Mouse (Mus musculus): Measurements from ENCODE around the gene Dnmt3b. TPM values are rescaled to one million over a fixed set of nuclear protein-coding genes. Genes with fewer than 3 reads are reported as not detected.
"Not testable (repeated sequence)": the region's sequence is repeated elsewhere in the genome, so short reads cannot be mapped to it uniquely, and the experiment has no call there.

Dnmt3b gene
- polyA plus RNA-seq, 1 experiment: 0.98 TPM

GRCm38 (mm10) chr2:153677550-153677949 lies 28.3 kb downstream of the Dnmt3b start:
- H3K4me1 ChIP-seq (ENCODE audit: control insufficient read depth, insufficient read depth, insufficient read length, low read length): peaks cover 7% of the 10 kb centered on the region; the same call in 1 of the 2 replicates
- WGBS: 30% methylated on average over 7 of the region's 7 CpGs
- no peak overlapping the region for H3K27ac ChIP-seq (ENCODE audit: insufficient read depth, low read depth, low read length)
- no peaks in the 10 kb centered on the region for H3K36me3 ChIP-seq (ENCODE audit: control insufficient read depth, insufficient read depth, low read length)
- H3K4me3 ChIP-seq (ENCODE audit: low read depth, low read length): no peak overlapping the region
- no peaks in the 10 kb centered on the region for H3K27me3 ChIP-seq (ENCODE audit: control insufficient read depth, insufficient read depth, low read length)
- TF ChIP-seq CTCF (IDR thresholded peaks at IDR 0.05; ENCODE audit: extremely low read depth, insufficient read length, insufficient replicate concordance, low read depth, low read length): no peak
- no peak for TF ChIP-seq POLR2A (IDR thresholded peaks at IDR 0.05; ENCODE audit: low read depth, low read length)

GRCm38 (mm10) chr2:153679959-153680358 lies 30.7 kb downstream of the Dnmt3b start:
- no peak overlapping the region for H3K4me3 ChIP-seq (ENCODE audit: low read depth, low read length)
- 90% methylated on average over 1 of the region's 1 CpGs for WGBS
- TF ChIP-seq CTCF (IDR thresholded peaks at IDR 0.05; ENCODE audit: extremely low read depth, insufficient read length, insufficient replicate concordance, low read depth, low read length) (no peak), POLR2A (IDR thresholded peaks at IDR 0.05; ENCODE audit: low read depth, low read length) (no peak)
- H3K4me1 ChIP-seq (ENCODE audit: control insufficient read depth, insufficient read depth, insufficient read length, low read length): peaks cover 7% of the 10 kb centered on the region; the same call in 1 of the 2 replicates
- no peaks in the 10 kb centered on the region for H3K36me3 ChIP-seq (ENCODE audit: control insufficient read depth, insufficient read depth, low read length)
- no peaks in the 10 kb centered on the region for H3K27me3 ChIP-seq (ENCODE audit: control insufficient read depth, insufficient read depth, low read length)
- H3K27ac ChIP-seq (ENCODE audit: insufficient read depth, low read depth, low read length): no peak overlapping the region

DNA sequence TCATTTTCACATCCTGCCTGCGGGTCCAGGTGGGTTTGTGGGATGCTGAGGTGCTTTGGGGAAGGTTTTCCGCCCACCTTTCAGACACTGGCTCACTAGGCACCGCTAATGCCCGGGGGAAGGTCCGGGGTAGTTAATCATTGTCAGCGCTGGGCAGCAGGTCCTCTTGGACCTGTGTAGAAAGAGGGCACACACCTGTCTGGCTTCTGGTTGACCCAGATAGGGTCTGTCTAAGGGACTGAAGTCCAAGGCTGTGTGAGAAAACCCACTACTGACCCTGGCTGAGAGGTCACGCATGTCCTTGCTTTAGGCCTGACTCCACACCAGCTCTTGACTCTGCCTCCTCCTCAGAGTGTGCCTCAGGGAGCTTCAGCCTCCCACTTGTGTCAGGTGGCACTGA lies 44.2 kb downstream of the Dnmt3b start:
- WGBS: 43% methylated on average over 7 of the region's 7 CpGs
- not testable (repeated sequence) for H3K4me3 ChIP-seq (ENCODE audit: low read depth, low read length); H3K36me3 ChIP-seq (ENCODE audit: control insufficient read depth, insufficient read depth, low read length); H3K27ac ChIP-seq (ENCODE audit: insufficient read depth, low read depth, low read length); H3K27me3 ChIP-seq (ENCODE audit: control insufficient read depth, insufficient read depth, low read length); H3K4me1 ChIP-seq (ENCODE audit: control insufficient read depth, insufficient read depth, insufficient read length, low read length)

- Histone ChIP-seq H3K27me3 (ENCODE audit: control insufficient read depth, insufficient read depth, low read length) (no peaks in the 10 kb centered on the region), H3K36me3 (ENCODE audit: control insufficient read depth, insufficient read depth, low read length) (no peaks in the 10 kb centered on the region), H3K4me1 (ENCODE audit: control insufficient read depth, insufficient read depth, insufficient read length, low read length) (no peaks in the 10 kb centered on the region), H3K27ac (ENCODE audit: insufficient read depth, low read depth, low read length) (no peak overlapping the region), H3K4me3 (ENCODE audit: low read depth, low read length) (no peak overlapping the region)
- TF ChIP-seq CTCF (IDR thresholded peaks at IDR 0.05; ENCODE audit: extremely low read depth, insufficient read length, insufficient replicate concordance, low read depth, low read length) (peak; percentile 96), POLR2A (IDR thresholded peaks at IDR 0.05; ENCODE audit: low read depth, low read length) (no peak)
- WGBS: 63% methylated on average over 19 of the region's 19 CpGs
Observed at GRCm38 (mm10) chr2:153694462-153695085, 45.3 kb downstream of the Dnmt3b start.

GRCm38 (mm10) chr2:153696352-153696751 lies 47.1 kb downstream of the Dnmt3b start, which contains the start of gene Dnmt3c:
Gene Dnmt3c, plus strand, starts transcription at chr2:153696652.
- Histone ChIP-seq H3K4me3 (ENCODE audit: low read depth, low read length) (no peak within 1 kb of the TSS), H3K27ac (ENCODE audit: insufficient read depth, low read depth, low read length) (no peak within 1 kb of the TSS), H3K36me3 (ENCODE audit: control insufficient read depth, insufficient read depth, low read length) (no peaks in the 10 kb centered on the region), H3K4me1 (ENCODE audit: control insufficient read depth, insufficient read depth, insufficient read length, low read length) (no peaks in the 10 kb centered on the region), H3K27me3 (ENCODE audit: control insufficient read depth, insufficient read depth, low read length) (no peaks in the 10 kb centered on the region)
- TF ChIP-seq POLR2A (IDR thresholded peaks at IDR 0.05; ENCODE audit: low read depth, low read length) (no peak), CTCF (IDR thresholded peaks at IDR 0.05; ENCODE audit: extremely low read depth, insufficient read length, insufficient replicate concordance, low read depth, low read length) (no peak)

DNA sequence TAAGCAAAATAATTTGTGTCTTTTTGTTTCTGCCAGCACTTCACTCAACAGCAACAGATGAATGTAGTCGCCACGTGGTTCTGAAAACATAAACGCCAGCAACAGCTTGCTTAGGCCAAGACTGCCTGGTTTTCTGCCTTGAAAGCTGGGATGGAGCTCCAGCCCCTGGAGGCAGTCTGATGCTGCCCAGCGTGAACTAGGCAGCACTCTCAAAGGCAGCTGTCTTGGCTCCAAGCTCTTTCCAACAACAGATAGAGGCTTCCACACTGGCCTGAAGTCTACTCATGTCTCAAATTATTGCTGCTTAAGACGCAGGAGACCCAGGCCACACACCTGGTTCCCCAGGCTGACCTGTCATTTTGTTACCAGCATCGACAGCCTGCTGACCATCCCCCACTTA lies 54.1 kb downstream of the Dnmt3b start:
- no peaks in the 10 kb centered on the region for H3K4me1 ChIP-seq (ENCODE audit: control insufficient read depth, insufficient read depth, insufficient read length, low read length)
- H3K27me3 ChIP-seq (ENCODE audit: control insufficient read depth, insufficient read depth, low read length): no peaks in the 10 kb centered on the region
- H3K36me3 ChIP-seq (ENCODE audit: control insufficient read depth, insufficient read depth, low read length): no peaks in the 10 kb centered on the region
- no peak for TF ChIP-seq POLR2A (IDR thresholded peaks at IDR 0.05; ENCODE audit: low read depth, low read length)
- TF ChIP-seq CTCF (IDR thresholded peaks at IDR 0.05; ENCODE audit: extremely low read depth, insufficient read length, insufficient replicate concordance, low read depth, low read length): no peak
- WGBS: 62% methylated on average over 6 of the region's 6 CpGs
- H3K27ac ChIP-seq (ENCODE audit: insufficient read depth, low read depth, low read length): no peak overlapping the region
- no peak overlapping the region for H3K4me3 ChIP-seq (ENCODE audit: low read depth, low read length)

DNA sequence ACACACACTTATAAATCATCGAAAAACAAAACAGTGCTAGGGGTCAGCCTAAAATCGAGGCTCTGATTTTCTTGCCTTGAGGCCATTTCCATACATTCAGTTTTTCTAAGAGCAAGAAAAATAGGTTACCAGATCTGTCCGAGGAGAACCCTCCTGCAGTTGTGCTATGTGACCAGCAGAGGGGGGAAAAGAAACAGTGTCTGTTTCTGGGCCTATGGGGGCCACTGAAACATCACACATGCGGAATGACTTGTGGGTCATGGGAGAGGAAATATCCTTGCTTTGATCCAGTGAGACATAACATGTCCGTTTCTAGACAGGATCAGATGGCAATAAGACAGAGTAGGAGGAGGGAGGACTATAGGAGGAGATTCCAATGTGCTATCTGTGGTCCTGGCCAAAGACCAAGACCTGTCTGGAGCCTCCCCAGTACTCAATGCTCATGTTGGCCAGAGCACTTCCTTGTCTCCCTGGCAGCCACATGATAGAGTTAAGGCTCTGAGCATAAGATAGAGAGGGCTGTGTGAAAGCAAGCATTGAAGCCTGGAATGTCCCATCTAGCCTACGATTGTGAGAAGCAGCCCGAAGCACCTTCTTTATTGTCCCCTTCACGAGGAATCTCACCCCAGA lies 61.6 kb downstream of the Dnmt3b start:
- Histone ChIP-seq H3K4me1 (ENCODE audit: control insufficient read depth, insufficient read depth, insufficient read length, low read length) (no peaks in the 10 kb centered on the region), H3K4me3 (ENCODE audit: low read depth, low read length) (no peak overlapping the region), H3K36me3 (ENCODE audit: control insufficient read depth, insufficient read depth, low read length) (no peaks in the 10 kb centered on the region), H3K27me3 (ENCODE audit: control insufficient read depth, insufficient read depth, low read length) (no peaks in the 10 kb centered on the region), H3K27ac (ENCODE audit: insufficient read depth, low read depth, low read length) (no peak overlapping the region)
- TF ChIP-seq CTCF (IDR thresholded peaks at IDR 0.05; ENCODE audit: extremely low read depth, insufficient read length, insufficient replicate concordance, low read depth, low read length) (peak; percentile 58; the same call in 1 of the 2 replicates), POLR2A (IDR thresholded peaks at IDR 0.05; ENCODE audit: low read depth, low read length) (no peak)
- 41% methylated on average over 8 of the region's 8 CpGs for WGBS

Measured in small intestine, adult 2 months (tissue).